Mouse (Mus musculus) myocyte (in vitro differentiated cells): ENCODE measurements around the gene Ints14.

Experiments
- CEBPB ChIP-seq: IDR thresholded peaks from 2 replicates; pipeline ENCODE4 v1.6.1; 2011; ENCODE audit warnings: mild to moderate bottlenecking, moderate library complexity; ENCODE audit not compliant: poor library complexity, insufficient read depth, severe bottlenecking
- MYOG ChIP-seq, 3 experiments: IDR thresholded peaks; one replicate each; pipeline ENCODE4 v1.6.1; 2011; ENCODE audit warnings: control low read depth in 2 of 3, low read depth in 2 of 3, mild to moderate bottlenecking in 2 of 3; ENCODE audit not compliant: insufficient read length in 2 of 3, control insufficient read depth in 1 of 3, insufficient read depth in 1 of 3
- POLR2A ChIP-seq: IDR thresholded peaks from one replicate; pipeline ENCODE4 v1.6.1; 2011; ENCODE audit warnings: low read depth, mild to moderate bottlenecking, control low read depth, moderate library complexity; ENCODE audit not compliant: insufficient read length
- SRF ChIP-seq: IDR thresholded peaks from one replicate; pipeline ENCODE4 v1.6.1; 2011; ENCODE audit warnings: low read depth; ENCODE audit not compliant: control insufficient read depth, insufficient read length
- TCF12 ChIP-seq: IDR thresholded peaks from one replicate; pipeline ENCODE4 v1.6.1; 2011; ENCODE audit warnings: mild to moderate bottlenecking, control low read depth; ENCODE audit not compliant: poor library complexity, insufficient read depth, severe bottlenecking

- TF ChIP-seq MYOG (IDR thresholded peaks at IDR 0.05; ENCODE audit: control insufficient read depth in 1 of 3, insufficient read depth in 1 of 3, insufficient read length in 2 of 3, low read depth in 2 of 3), result no peak
- no peak for TF ChIP-seq CEBPB
- TF ChIP-seq POLR2A, result no peak
- TF ChIP-seq SRF, result no peak
- no peak for TF ChIP-seq TCF12
These were observed 19.1 kb upstream of the Ints14 start for GRCm38 (mm10) chr9:64941650-64942049.
